Mouse (Mus musculus): ENCODE results near the gene Tmem216. TPM values are rescaled to one million over a fixed set of nuclear protein-coding genes. Genes with fewer than 3 reads are reported as not detected.

The Tmem216 gene
- polyA plus RNA-seq (2016; fragmentation: Nextera tagmentation; extraction: Ambion mirVana), result 62.2 and 68.6 TPM in 2 replicates

GRCm38 (mm10) chr19:10555624-10556510, at the start of gene Tmem216:
Gene Tmem216 (minus strand): TSS chr19:10556238.
- Histone ChIP-seq H3K27ac (replicated peaks) (peak within 1 kb of the TSS; percentile 86), H3K4me3 (peak within 1 kb of the TSS; percentile 78), H3K27me3 (replicated peaks; ENCODE audit: low read depth, poor library complexity, severe bottlenecking) (no peaks in the 10 kb centered on the region), H3K9me3 (no peaks in the 10 kb centered on the region), H3K4me1 (peaks cover 15% of the 10 kb centered on the region), H3K36me3 (replicated peaks) (peaks cover 25% of the 10 kb centered on the region)
- peak; percentile 89 for DNase-seq (ENCODE audit: low spot score)
- 2% methylated on average over 43 of the region's 43 CpGs for WGBS

- Histone ChIP-seq H3K36me3 (replicated peaks) (peaks cover 41% of the 10 kb centered on the region), H3K27me3 (replicated peaks; ENCODE audit: low read depth, poor library complexity, severe bottlenecking) (no peaks in the 10 kb centered on the region), H3K4me1 (peaks cover 44% of the 10 kb centered on the region), H3K4me3 (peak within 1 kb of the TSS; percentile 89), H3K9me3 (no peaks in the 10 kb centered on the region), H3K27ac (replicated peaks) (peak within 1 kb of the TSS; percentile 91)
- WGBS, result under 1% methylated on average over 49 of the region's 49 CpGs
- peak; percentile 99 for DNase-seq (ENCODE audit: low spot score)
Measured at GRCm38 (mm10) chr19:10605293-10605900, 49.4 kb upstream of the Tmem216 start, which contains the start of the genes Ddb1 and Tkfc. Gene Ddb1 (plus strand): TSS chr19:10605327. Gene Tkfc (minus strand): TSS chr19:10605654.

- Histone ChIP-seq H3K27ac (replicated peaks) (peak overlapping the region; percentile 91), H3K27me3 (replicated peaks; ENCODE audit: low read depth, poor library complexity, severe bottlenecking) (no peaks in the 10 kb centered on the region), H3K9me3 (no peaks in the 10 kb centered on the region), H3K4me1 (peaks cover 44% of the 10 kb centered on the region), H3K4me3 (peak overlapping the region; percentile 89), H3K36me3 (replicated peaks) (peaks cover 41% of the 10 kb centered on the region)
- no peak for DNase-seq (ENCODE audit: low spot score)
- 63% methylated on average over 3 of the region's 3 CpGs for WGBS
Measured at GRCm38 (mm10) chr19:10604534-10604933, 48.5 kb upstream of the Tmem216 start.

- no peaks in the 10 kb centered on the region for H3K9me3 ChIP-seq
- no peaks in the 10 kb centered on the region for H3K27me3 ChIP-seq (replicated peaks; ENCODE audit: low read depth, poor library complexity, severe bottlenecking)
- peaks cover 41% of the 10 kb centered on the region for H3K36me3 ChIP-seq (replicated peaks)
- peak overlapping the region; percentile 91 for H3K27ac ChIP-seq (replicated peaks)
- H3K4me1 ChIP-seq, result peaks cover 44% of the 10 kb centered on the region
- no peak for DNase-seq (ENCODE audit: low spot score)
- peak overlapping the region; percentile 89; the same call in 1 of the 2 replicates for H3K4me3 ChIP-seq
- WGBS, result 88% methylated on average over 18 of the region's 18 CpGs
Measured at GRCm38 (mm10) chr19:10603660-10604523, 47.9 kb upstream of the Tmem216 start.

DNA sequence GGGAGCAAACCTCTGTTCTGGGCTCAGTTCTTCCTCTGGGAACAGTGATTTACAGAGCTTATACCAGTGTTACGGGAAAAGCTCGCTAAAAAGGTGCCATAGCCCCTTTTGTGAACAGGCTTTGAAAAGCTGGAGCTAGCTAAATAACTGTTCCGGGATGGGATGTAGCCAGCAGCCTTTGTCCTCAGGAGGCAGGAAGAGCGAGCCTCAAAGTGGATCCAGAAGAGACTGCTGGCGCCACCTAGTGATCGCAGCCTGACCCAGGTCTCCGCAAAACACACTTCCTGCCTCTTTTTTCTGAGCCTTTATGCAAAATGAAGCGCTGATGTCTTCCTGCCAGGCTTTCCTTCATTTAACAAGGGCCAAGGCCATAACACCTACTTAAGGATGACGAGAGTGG, 46.7 kb upstream of the Tmem216 start:
- H3K36me3 ChIP-seq (replicated peaks), result peaks cover 41% of the 10 kb centered on the region
- WGBS, result 2% methylated on average over 9 of the region's 9 CpGs
- peaks cover 42% of the 10 kb centered on the region for H3K4me1 ChIP-seq
- no peaks in the 10 kb centered on the region for H3K9me3 ChIP-seq
- no peaks in the 10 kb centered on the region for H3K27me3 ChIP-seq (replicated peaks; ENCODE audit: low read depth, poor library complexity, severe bottlenecking)
- peak overlapping the region; percentile 91 for H3K27ac ChIP-seq (replicated peaks)
- peak overlapping the region; percentile 47 for H3K4me3 ChIP-seq
- DNase-seq (ENCODE audit: low spot score), result peak; percentile 89

GRCm38 (mm10) chr19:10602247-10602769, 46.3 kb upstream of the Tmem216 start:
- 9% methylated on average over 6 of the region's 6 CpGs for WGBS
- peak overlapping the region; percentile 47 for H3K4me3 ChIP-seq

DNA sequence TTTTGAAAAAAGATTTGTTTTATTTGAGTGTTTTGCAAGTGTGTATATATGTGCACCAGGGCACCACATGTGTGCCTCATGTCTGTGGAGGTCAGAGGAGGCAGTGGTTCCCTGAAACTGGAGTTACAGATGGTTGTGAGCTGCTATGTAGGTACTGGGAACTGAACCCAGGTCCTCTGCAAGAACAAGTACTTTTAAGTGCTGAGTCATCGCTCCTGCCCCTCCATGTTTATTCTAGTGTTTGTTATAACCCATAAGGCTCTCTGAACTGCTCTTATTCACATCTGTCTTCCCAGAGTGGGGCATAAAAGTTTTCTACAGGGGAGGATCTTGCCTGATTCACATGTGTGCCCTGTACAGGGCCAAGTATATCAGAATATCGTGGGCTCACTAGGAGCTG, 43.6 kb upstream of the Tmem216 start:
- H3K4me1 ChIP-seq, result peaks cover 25% of the 10 kb centered on the region
- DNase-seq (ENCODE audit: low spot score), result no peak
- H3K27me3 ChIP-seq (replicated peaks; ENCODE audit: low read depth, poor library complexity, severe bottlenecking), result no peaks in the 10 kb centered on the region
- peaks cover 58% of the 10 kb centered on the region for H3K36me3 ChIP-seq (replicated peaks)
- 96% methylated on average over 2 of the region's 2 CpGs for WGBS
- no peaks in the 10 kb centered on the region for H3K9me3 ChIP-seq
- H3K27ac ChIP-seq (replicated peaks), result no peak overlapping the region
- no peak overlapping the region for H3K4me3 ChIP-seq

More at GRCm38 (mm10) chr19:10602247-10602769, 46.3 kb upstream of the Tmem216 start:
- no peak for DNase-seq (ENCODE audit: low spot score)
- peaks cover 39% of the 10 kb centered on the region for H3K36me3 ChIP-seq (replicated peaks)
- H3K9me3 ChIP-seq, result no peaks in the 10 kb centered on the region
- peak overlapping the region; percentile 91 for H3K27ac ChIP-seq (replicated peaks)
- H3K4me1 ChIP-seq, result peaks cover 38% of the 10 kb centered on the region
- no peaks in the 10 kb centered on the region for H3K27me3 ChIP-seq (replicated peaks; ENCODE audit: low read depth, poor library complexity, severe bottlenecking)

DNA sequence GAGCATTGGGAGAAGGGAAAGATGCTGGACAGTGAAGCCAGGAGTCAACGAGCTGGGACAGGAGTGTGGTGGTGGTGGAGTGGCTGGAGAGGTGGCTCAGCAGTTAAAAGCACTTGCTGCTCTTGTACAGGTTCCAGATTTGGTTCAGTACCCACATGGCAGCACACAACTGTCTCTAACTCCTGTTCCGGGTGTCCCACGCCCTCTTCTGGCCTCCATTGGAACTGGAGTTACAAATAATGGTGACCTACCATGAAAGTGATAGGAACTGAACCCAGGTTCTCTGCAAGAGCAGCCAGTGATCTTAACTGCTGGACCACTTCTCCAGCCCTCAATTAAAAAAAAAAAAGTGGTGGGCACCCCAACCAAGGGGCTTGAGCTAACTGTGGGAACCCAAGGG, 42.1 kb upstream of the Tmem216 start:
- H3K4me3 ChIP-seq, result no peak overlapping the region
- H3K9me3 ChIP-seq, result no peaks in the 10 kb centered on the region
- H3K27me3 ChIP-seq (replicated peaks; ENCODE audit: low read depth, poor library complexity, severe bottlenecking), result no peaks in the 10 kb centered on the region
- H3K36me3 ChIP-seq (replicated peaks), result peaks cover 73% of the 10 kb centered on the region
- no peak overlapping the region for H3K27ac ChIP-seq (replicated peaks)
- WGBS, result 36% methylated on average over 3 of the region's 3 CpGs
- DNase-seq (ENCODE audit: low spot score), result no peak
- peaks cover 10% of the 10 kb centered on the region for H3K4me1 ChIP-seq

- H3K27me3 ChIP-seq (replicated peaks; ENCODE audit: low read depth, poor library complexity, severe bottlenecking), result no peaks in the 10 kb centered on the region
- 93% methylated on average over 6 of the region's 6 CpGs for WGBS
- H3K4me3 ChIP-seq, result no peak overlapping the region
- no peaks in the 10 kb centered on the region for H3K9me3 ChIP-seq
- H3K36me3 ChIP-seq (replicated peaks), result peaks cover 63% of the 10 kb centered on the region
- DNase-seq (ENCODE audit: low spot score), result no peak
- H3K4me1 ChIP-seq, result peaks cover 13% of the 10 kb centered on the region
- H3K27ac ChIP-seq (replicated peaks), result no peak overlapping the region
Measured at GRCm38 (mm10) chr19:10591659-10592377, 35.8 kb upstream of the Tmem216 start.

- no peaks in the 10 kb centered on the region for H3K27me3 ChIP-seq (replicated peaks; ENCODE audit: low read depth, poor library complexity, severe bottlenecking)
- no peak for DNase-seq (ENCODE audit: low spot score)
- no peak overlapping the region for H3K4me3 ChIP-seq
- H3K36me3 ChIP-seq (replicated peaks), result peaks cover 48% of the 10 kb centered on the region
- WGBS, result 65% methylated on average over 3 of the region's 3 CpGs
- no peaks in the 10 kb centered on the region for H3K9me3 ChIP-seq
- peaks cover 13% of the 10 kb centered on the region for H3K4me1 ChIP-seq
- H3K27ac ChIP-seq (replicated peaks), result no peak overlapping the region
Measured at GRCm38 (mm10) chr19:10590301-10590700, 34.3 kb upstream of the Tmem216 start.

DNA sequence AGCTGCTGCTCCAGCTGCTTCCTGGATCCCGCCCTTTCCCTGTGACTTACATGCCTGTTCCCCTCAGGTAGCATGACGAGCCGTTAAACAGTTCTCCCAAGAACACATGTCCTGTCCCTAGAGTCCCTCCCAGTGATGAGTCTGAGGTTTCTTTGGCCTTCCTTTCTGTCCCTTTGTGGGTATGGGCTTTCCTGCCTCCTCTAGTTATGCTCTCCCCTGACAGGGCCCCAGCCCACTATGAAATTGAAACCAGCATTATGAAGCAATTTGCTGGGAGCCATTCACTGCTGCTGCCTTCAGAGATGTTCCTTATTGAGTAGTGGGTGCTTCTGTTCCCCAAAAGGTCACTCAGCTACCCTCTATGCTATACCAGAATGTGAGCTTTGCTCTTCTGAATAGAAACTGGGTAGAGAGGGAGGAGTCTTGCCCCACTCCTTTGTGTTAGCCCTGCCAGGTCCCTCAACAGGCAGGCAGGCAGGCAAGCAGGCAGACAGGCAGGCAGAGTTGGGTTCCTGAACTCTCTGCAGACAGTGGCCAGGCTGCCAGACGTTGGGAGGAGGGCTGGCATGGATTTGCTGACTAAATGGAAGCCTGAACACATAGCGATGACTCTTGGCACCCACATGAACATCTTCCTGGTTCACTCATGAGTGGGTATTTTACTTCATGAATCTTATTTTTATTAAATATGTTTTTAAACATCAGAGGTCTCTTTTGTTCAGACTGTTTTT, 33.3 kb upstream of the Tmem216 start:
- peaks cover 13% of the 10 kb centered on the region for H3K4me1 ChIP-seq
- H3K9me3 ChIP-seq, result no peaks in the 10 kb centered on the region
- H3K27ac ChIP-seq (replicated peaks), result peak overlapping the region; percentile 75
- 67% methylated on average over 5 of the region's 5 CpGs for WGBS
- 0 out of 2 replicates have a peak overlapping the region, but pooled peaks have one; percentile 5 for H3K4me3 ChIP-seq
- H3K36me3 ChIP-seq (replicated peaks), result peaks cover 38% of the 10 kb centered on the region
- H3K27me3 ChIP-seq (replicated peaks; ENCODE audit: low read depth, poor library complexity, severe bottlenecking), result no peaks in the 10 kb centered on the region
- DNase-seq (ENCODE audit: low spot score), result no peak
